Mouse (Mus musculus): ENCODE measurements at regions not wholly inside any gene's neighbourhood (a gene's known extent, or its start where the extent isn't known, plus 50 kb on each side); places are given as distances from the start of the nearest gene placed in this dataset.

DNA sequence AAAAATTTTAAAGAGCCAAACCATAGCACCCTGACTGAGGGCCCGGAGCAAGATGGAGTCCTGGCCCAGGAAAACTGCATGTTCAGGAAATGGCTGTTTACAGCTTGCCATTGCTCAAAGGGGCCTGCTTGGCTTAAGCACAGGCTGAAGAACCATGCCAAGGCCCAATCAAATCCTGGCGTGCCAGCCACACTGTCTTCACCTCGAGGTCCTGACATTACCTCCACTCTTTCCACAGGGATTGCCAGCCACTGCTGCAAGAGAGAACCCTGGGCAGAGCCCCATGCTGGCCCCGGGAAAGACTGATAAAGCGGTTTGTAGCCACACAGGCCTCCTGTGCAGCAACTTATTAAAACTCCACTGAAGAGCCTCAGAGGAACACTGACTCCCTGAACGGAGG is 199.6 kb downstream of the Cog6 start:
- no peaks in the 10 kb centered on the region for H3K4me1 ChIP-seq (ENCODE audit: insufficient read depth, low read depth, low read length)
- H3K27me3 ChIP-seq (ENCODE audit: insufficient read depth, low read length) = no peaks in the 10 kb centered on the region
- no peak overlapping the region for H3K4me3 ChIP-seq (ENCODE audit: low read depth, low read length)
- no peaks in the 10 kb centered on the region for H3K36me3 ChIP-seq (replicated peaks)
- peaks cover 22% of the 10 kb centered on the region for H3K9me3 ChIP-seq (replicated peaks)
- DNase-seq (ENCODE audit: low spot score) = no peak
- TF ChIP-seq TAL1 (conservative IDR thresholded peaks at IDR 0.05; ENCODE audit: low read depth, low read length) = no peak
- no peak for TF ChIP-seq GATA1 (IDR thresholded peaks at IDR 0.05; ENCODE audit: borderline replicate concordance, low read length)
- TF ChIP-seq CTCF (IDR thresholded peaks at IDR 0.05; ENCODE audit: low read depth, low read length) = no peak
- no peak for TF ChIP-seq POLR2AphosphoS5 (IDR thresholded peaks at IDR 0.05; ENCODE audit: insufficient replicate concordance, low read depth, low read length)
- TF ChIP-seq GATA2 (IDR thresholded peaks at IDR 0.05; ENCODE audit: borderline replicate concordance, low read depth, low read length) = no peak
- no peak for ATAC-seq (ENCODE audit: extremely low read depth, insufficient number of reproducible peaks, low FRiP score, poor library complexity, severe bottlenecking)

DNA sequence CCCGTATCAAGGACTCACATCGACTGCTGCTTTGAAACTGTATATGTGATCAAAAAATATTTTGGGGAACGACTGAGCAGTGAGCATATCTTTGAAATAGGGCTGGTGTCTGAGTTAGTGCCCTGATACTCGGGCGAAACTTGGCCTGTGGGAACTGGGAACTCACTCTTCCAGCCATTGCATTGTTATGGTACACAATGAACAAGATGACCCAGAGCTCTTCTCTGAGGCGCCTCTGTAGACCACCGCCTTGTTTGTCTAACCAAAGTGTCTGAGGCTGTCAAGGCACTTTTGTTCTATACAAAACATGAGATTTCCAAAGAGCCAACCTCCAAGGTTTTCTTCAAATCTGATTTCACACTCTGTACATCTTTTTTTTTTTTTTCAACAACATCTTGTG is 201.5 kb downstream of the Cog6 start:
- Histone ChIP-seq H3K9me3 (replicated peaks) (peaks cover 16% of the 10 kb centered on the region), H3K4me3 (ENCODE audit: low read depth, low read length) (no peak overlapping the region), H3K4me1 (ENCODE audit: insufficient read depth, low read depth, low read length) (no peaks in the 10 kb centered on the region), H3K36me3 (replicated peaks) (no peaks in the 10 kb centered on the region), H3K27me3 (ENCODE audit: insufficient read depth, low read length) (no peaks in the 10 kb centered on the region)
- no peak for ATAC-seq (ENCODE audit: extremely low read depth, insufficient number of reproducible peaks, low FRiP score, poor library complexity, severe bottlenecking)
- TF ChIP-seq TAL1 (conservative IDR thresholded peaks at IDR 0.05; ENCODE audit: low read depth, low read length) (no peak), GATA1 (IDR thresholded peaks at IDR 0.05; ENCODE audit: borderline replicate concordance, low read length) (no peak), CTCF (IDR thresholded peaks at IDR 0.05; ENCODE audit: low read depth, low read length) (no peak), GATA2 (IDR thresholded peaks at IDR 0.05; ENCODE audit: borderline replicate concordance, low read depth, low read length) (no peak), POLR2AphosphoS5 (IDR thresholded peaks at IDR 0.05; ENCODE audit: insufficient replicate concordance, low read depth, low read length) (no peak)
- no peak for DNase-seq (ENCODE audit: low spot score)

DNA sequence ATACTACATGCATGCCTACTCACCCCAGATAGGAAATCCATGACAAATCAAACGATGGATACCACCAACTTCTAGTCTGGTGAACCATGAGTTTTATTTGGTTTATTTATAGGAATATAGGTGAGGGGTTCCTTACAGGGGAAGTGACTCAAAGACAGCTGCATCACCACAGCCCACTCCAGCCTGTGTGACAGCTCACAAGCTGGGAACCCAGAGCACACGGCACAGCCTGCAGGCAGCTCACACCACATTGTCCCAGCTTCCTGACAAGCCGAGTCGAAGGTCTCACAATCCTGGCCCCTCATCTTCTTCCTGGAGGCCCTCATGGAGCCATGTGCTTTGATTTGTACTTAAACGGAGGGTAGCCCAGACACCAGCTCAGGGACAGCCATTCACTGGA is 214.7 kb downstream of the Cog6 start:
- Histone ChIP-seq H3K4me1 (ENCODE audit: insufficient read depth, low read depth, low read length) (no peaks in the 10 kb centered on the region), H3K9me3 (replicated peaks) (peaks cover 33% of the 10 kb centered on the region), H3K36me3 (replicated peaks) (no peaks in the 10 kb centered on the region), H3K4me3 (ENCODE audit: low read depth, low read length) (no peak overlapping the region), H3K27me3 (ENCODE audit: insufficient read depth, low read length) (no peaks in the 10 kb centered on the region)
- DNase-seq (ENCODE audit: low spot score) (no peak), ATAC-seq (ENCODE audit: extremely low read depth, insufficient number of reproducible peaks, low FRiP score, poor library complexity, severe bottlenecking) (no peak)
- TF ChIP-seq CTCF (IDR thresholded peaks at IDR 0.05; ENCODE audit: low read depth, low read length) = no peak
- no peak for TF ChIP-seq GATA1 (IDR thresholded peaks at IDR 0.05; ENCODE audit: borderline replicate concordance, low read length)
- no peak for TF ChIP-seq GATA2 (IDR thresholded peaks at IDR 0.05; ENCODE audit: borderline replicate concordance, low read depth, low read length)
- no peak for TF ChIP-seq POLR2AphosphoS5 (IDR thresholded peaks at IDR 0.05; ENCODE audit: insufficient replicate concordance, low read depth, low read length)
- TF ChIP-seq TAL1 (conservative IDR thresholded peaks at IDR 0.05; ENCODE audit: low read depth, low read length) = no peak

DNA sequence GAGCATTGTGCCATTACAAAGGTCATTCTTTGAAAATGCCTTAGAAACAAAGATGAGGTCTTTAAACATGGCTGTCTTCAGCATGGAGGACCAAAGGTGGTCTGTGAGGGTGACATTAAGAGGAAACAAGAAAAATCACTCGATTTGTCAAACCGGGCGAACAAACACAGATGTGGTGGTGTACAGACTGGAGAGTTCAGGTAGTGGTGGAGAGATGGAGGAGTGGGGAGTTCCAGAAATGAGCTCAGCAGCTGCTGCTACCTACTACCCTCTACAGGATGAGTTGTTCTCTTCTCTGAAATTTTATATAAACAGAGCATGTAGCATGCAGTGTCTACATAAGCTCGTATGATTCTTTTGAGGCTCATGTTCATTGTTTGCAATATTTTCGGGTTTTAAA is 215.6 kb downstream of the Cog6 start:
- TF ChIP-seq CTCF (IDR thresholded peaks at IDR 0.05; ENCODE audit: low read depth, low read length) = no peak
- no peak for TF ChIP-seq TAL1 (conservative IDR thresholded peaks at IDR 0.05; ENCODE audit: low read depth, low read length)
- no peak for TF ChIP-seq GATA2 (IDR thresholded peaks at IDR 0.05; ENCODE audit: borderline replicate concordance, low read depth, low read length)
- no peak for TF ChIP-seq POLR2AphosphoS5 (IDR thresholded peaks at IDR 0.05; ENCODE audit: insufficient replicate concordance, low read depth, low read length)
- no peak for TF ChIP-seq GATA1 (IDR thresholded peaks at IDR 0.05; ENCODE audit: borderline replicate concordance, low read length)
- Histone ChIP-seq H3K9me3 (replicated peaks) (peaks cover 38% of the 10 kb centered on the region), H3K4me3 (ENCODE audit: low read depth, low read length) (no peak overlapping the region), H3K27me3 (ENCODE audit: insufficient read depth, low read length) (no peaks in the 10 kb centered on the region), H3K4me1 (ENCODE audit: insufficient read depth, low read depth, low read length) (no peaks in the 10 kb centered on the region), H3K36me3 (replicated peaks) (no peaks in the 10 kb centered on the region)
- DNase-seq (ENCODE audit: low spot score) (no peak), ATAC-seq (ENCODE audit: extremely low read depth, insufficient number of reproducible peaks, low FRiP score, poor library complexity, severe bottlenecking) (no peak)

DNA sequence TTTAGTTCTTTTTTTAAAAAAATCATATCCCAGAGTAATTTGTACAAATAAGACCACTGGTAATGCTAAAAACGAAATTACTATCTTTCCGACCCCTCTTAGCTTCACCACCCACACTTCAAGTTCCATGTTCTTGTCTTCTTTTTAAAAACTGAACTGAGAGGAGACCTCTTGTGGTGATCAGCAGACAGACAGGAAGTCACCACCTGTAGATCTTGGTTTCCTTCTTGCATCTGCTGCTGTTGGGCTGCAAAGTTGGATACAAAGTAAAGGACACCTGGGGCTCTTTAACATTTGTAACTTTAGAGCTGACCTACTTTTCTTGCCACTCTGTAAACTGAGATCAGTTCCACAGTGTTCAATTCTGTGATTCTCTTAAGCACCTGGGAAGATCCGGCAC is 216.4 kb downstream of the Cog6 start:
- H3K27me3 ChIP-seq (ENCODE audit: insufficient read depth, low read length) = no peaks in the 10 kb centered on the region
- no peak for DNase-seq (ENCODE audit: low spot score)
- ATAC-seq (ENCODE audit: extremely low read depth, insufficient number of reproducible peaks, low FRiP score, poor library complexity, severe bottlenecking) = no peak
- no peaks in the 10 kb centered on the region for H3K4me1 ChIP-seq (ENCODE audit: insufficient read depth, low read depth, low read length)
- no peaks in the 10 kb centered on the region for H3K36me3 ChIP-seq (replicated peaks)
- H3K9me3 ChIP-seq (replicated peaks) = peaks cover 43% of the 10 kb centered on the region
- H3K4me3 ChIP-seq (ENCODE audit: low read depth, low read length) = no peak overlapping the region
- TF ChIP-seq CTCF (IDR thresholded peaks at IDR 0.05; ENCODE audit: low read depth, low read length) = no peak
- TF ChIP-seq TAL1 (conservative IDR thresholded peaks at IDR 0.05; ENCODE audit: low read depth, low read length) = no peak
- no peak for TF ChIP-seq POLR2AphosphoS5 (IDR thresholded peaks at IDR 0.05; ENCODE audit: insufficient replicate concordance, low read depth, low read length)
- no peak for TF ChIP-seq GATA2 (IDR thresholded peaks at IDR 0.05; ENCODE audit: borderline replicate concordance, low read depth, low read length)
- no peak for TF ChIP-seq GATA1 (IDR thresholded peaks at IDR 0.05; ENCODE audit: borderline replicate concordance, low read length)

DNA sequence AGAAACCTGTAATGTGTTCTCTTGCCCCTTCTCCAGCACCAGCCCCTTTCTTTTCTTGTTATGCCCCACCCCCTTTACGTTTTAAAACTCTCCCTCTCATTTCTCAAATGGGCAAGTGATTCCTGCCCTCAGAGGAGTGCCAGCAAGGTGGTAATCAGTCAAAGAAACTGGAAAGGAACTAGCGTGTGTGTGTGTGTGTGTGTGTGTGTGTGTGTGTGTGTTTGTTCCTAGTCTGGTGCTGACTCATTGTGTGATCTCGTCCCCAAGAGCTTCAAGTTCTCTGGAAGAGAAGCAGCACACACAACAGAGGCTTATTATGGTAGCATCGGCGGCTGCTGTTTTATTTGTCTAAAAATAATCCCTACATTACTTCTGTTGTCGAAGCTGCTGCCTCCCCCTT is 219.2 kb downstream of the Cog6 start:
- H3K27me3 ChIP-seq (ENCODE audit: insufficient read depth, low read length) = no peaks in the 10 kb centered on the region
- no peaks in the 10 kb centered on the region for H3K36me3 ChIP-seq (replicated peaks)
- TF ChIP-seq POLR2AphosphoS5 (IDR thresholded peaks at IDR 0.05; ENCODE audit: insufficient replicate concordance, low read depth, low read length) (no peak), GATA2 (IDR thresholded peaks at IDR 0.05; ENCODE audit: borderline replicate concordance, low read depth, low read length) (no peak), TAL1 (conservative IDR thresholded peaks at IDR 0.05; ENCODE audit: low read depth, low read length) (no peak), GATA1 (IDR thresholded peaks at IDR 0.05; ENCODE audit: borderline replicate concordance, low read length) (no peak), CTCF (IDR thresholded peaks at IDR 0.05; ENCODE audit: low read depth, low read length) (no peak)
- H3K4me1 ChIP-seq (ENCODE audit: insufficient read depth, low read depth, low read length) = no peaks in the 10 kb centered on the region
- no peak for DNase-seq (ENCODE audit: low spot score)
- peaks cover 41% of the 10 kb centered on the region for H3K9me3 ChIP-seq (replicated peaks)
- no peak for ATAC-seq (ENCODE audit: extremely low read depth, insufficient number of reproducible peaks, low FRiP score, poor library complexity, severe bottlenecking)
- H3K4me3 ChIP-seq (ENCODE audit: low read depth, low read length) = no peak overlapping the region
